Mouse (Mus musculus) left cerebral cortex, adult 6 months (tissue): ENCODE measurements around the gene Bpifb5. TPM values are rescaled to one million over a fixed set of nuclear protein-coding genes. Genes with fewer than 3 reads are reported as not detected.

ENCODE experiments used
- long read RNA-seq, 2 experiments: library from polyadenylated mRNA; unstranded; transcript quantifications; one replicate each; pipeline ENCODE4 v2.0.0; 2019 to 2020
- polyA plus RNA-seq: library from polyadenylated mRNA; unstranded; fragments of <200 nt; fragmentation: Nextera tagmentation; gene quantifications from 2 replicates; pipeline ENCODE4 v1.2.3, GENCODE M21; 2021

Bpifb5 gene
- polyA plus RNA-seq = 0.06 TPM in 1 of 2 replicates, not detected in the other
- long read RNA-seq, experiment 1, partial matches to known transcripts = 0 of 1 reads
- long read RNA-seq, experiment 1, other reads (novel, unspliced or antisense) = 1 of 1 reads
- long read RNA-seq, experiment 2 = 0 reads

GRCm38 (mm10) chr2:154223265-154223916 lies at the start of gene Bpifb5:
Bpifb5 (plus strand) TSS chr2:154223742.

GRCm38 (mm10) chr2:154190546-154191258 lies 32.8 kb upstream of the Bpifb5 start, which contains the start of gene Bpifb1:
Bpifb1 (plus strand) TSS chr2:154190818.

GRCm38 (mm10) chr2:154257554-154257953 lies 34.0 kb downstream of the Bpifb5 start, which contains the start of gene Bpifb9a:
Bpifb9a (plus strand) TSS chr2:154257854.

Other genes starting within 250 kb of the Bpifb5 start
- not detected in 2 replicates for gene Bpifa6, start 248.8 kb upstream of the Bpifb5 start, polyA plus RNA-seq
- gene Bpifa2, start 215.5 kb upstream of the Bpifb5 start, polyA plus RNA-seq = not detected in 2 replicates
- gene Bpifa3, start 93.4 kb upstream of the Bpifb5 start, polyA plus RNA-seq = not detected in 2 replicates
- not detected in 2 replicates for gene Bpifa1, start 80.9 kb upstream of the Bpifb5 start, polyA plus RNA-seq
- gene Bpifa5, start 61.1 kb upstream of the Bpifb5 start, polyA plus RNA-seq = not detected in 2 replicates
- gene Bpifb1, start 32.9 kb upstream of the Bpifb5 start, polyA plus RNA-seq = 0.09 and 0.44 TPM in 2 replicates
- gene Bpifb9a, start 34.1 kb downstream of the Bpifb5 start, polyA plus RNA-seq = not detected in 2 replicates
- not detected in 2 replicates for gene Bpifb9b, start 83.5 kb downstream of the Bpifb5 start, polyA plus RNA-seq
- 5.6 and 7.2 TPM in 2 replicates for gene Cdk5rap1, start 149.3 kb downstream of the Bpifb5 start, polyA plus RNA-seq
- gene Snta1, start 184.4 kb downstream of the Bpifb5 start, polyA plus RNA-seq = 6.9 and 20.0 TPM in 2 replicates
- 36.8 and 53.1 TPM in 2 replicates for gene Cbfa2t2, start 212.7 kb downstream of the Bpifb5 start, polyA plus RNA-seq